Mouse (Mus musculus): ENCODE data around the gene Olfr282. TPM values are rescaled to one million over a fixed set of nuclear protein-coding genes. Genes with fewer than 3 reads are reported as not detected.
"Not testable (repeated sequence)": the region's sequence is repeated elsewhere in the genome, so short reads cannot be mapped to it uniquely, and the experiment has no call there.

Olfr282 gene
- not detected for total RNA-seq (2022)

GRCm38 (mm10) chr15:98430925-98431324 is at the start of gene Olfr282:
TSS of gene Olfr282 (plus strand) at chr15:98431225.
- not testable (repeated sequence) for DNase-seq

GRCm38 (mm10) chr15:98387621-98388020 is 43.4 kb upstream of the Olfr282 start:
- DNase-seq = no peak

- DNase-seq = peak; percentile 77
Observed at GRCm38 (mm10) chr15:98389796-98390195, 41.2 kb upstream of the Olfr282 start.

- DNase-seq = peak; percentile 5
Observed at GRCm38 (mm10) chr15:98391081-98391902, 39.7 kb upstream of the Olfr282 start.

- peak; percentile 41 for DNase-seq
Observed at GRCm38 (mm10) chr15:98391903-98392187, 39.2 kb upstream of the Olfr282 start.

GRCm38 (mm10) chr15:98397136-98397535 is 33.9 kb upstream of the Olfr282 start:
- no peak for DNase-seq

GRCm38 (mm10) chr15:98402356-98402755 is 28.7 kb upstream of the Olfr282 start:
- DNase-seq = no peak

GRCm38 (mm10) chr15:98408406-98409060 is 22.5 kb upstream of the Olfr282 start:
- DNase-seq = no peak

GRCm38 (mm10) chr15:98409635-98410034 is 21.4 kb upstream of the Olfr282 start:
- DNase-seq = no peak

GRCm38 (mm10) chr15:98410249-98410648 is 20.8 kb upstream of the Olfr282 start:
- DNase-seq = no peak

GRCm38 (mm10) chr15:98415996-98416395 is 15.0 kb upstream of the Olfr282 start:
- no peak for DNase-seq

- not testable (repeated sequence) for DNase-seq
Observed at GRCm38 (mm10) chr15:98416802-98417201, 14.2 kb upstream of the Olfr282 start.

GRCm38 (mm10) chr15:98417285-98417684 is 13.7 kb upstream of the Olfr282 start:
- DNase-seq = not testable (repeated sequence)

- DNase-seq = no peak
Observed at GRCm38 (mm10) chr15:98418096-98418495, 12.9 kb upstream of the Olfr282 start.

GRCm38 (mm10) chr15:98420897-98421296 is 10.1 kb upstream of the Olfr282 start:
- no peak for DNase-seq

GRCm38 (mm10) chr15:98424326-98424725 is 6.7 kb upstream of the Olfr282 start:
- DNase-seq = no peak

- DNase-seq = no peak
Observed at GRCm38 (mm10) chr15:98424753-98425152, 6.3 kb upstream of the Olfr282 start.

GRCm38 (mm10) chr15:98425188-98425587 is 5.8 kb upstream of the Olfr282 start:
- DNase-seq = no peak

GRCm38 (mm10) chr15:98444561-98444960 is 13.5 kb downstream of the Olfr282 start:
- DNase-seq = peak; percentile 32

GRCm38 (mm10) chr15:98448521-98448920 is 17.5 kb downstream of the Olfr282 start:
- no peak for DNase-seq

- no peak for DNase-seq
Observed at GRCm38 (mm10) chr15:98452288-98452687, 21.3 kb downstream of the Olfr282 start, which contains the start of gene Olfr281. TSS of gene Olfr281 (plus strand) at chr15:98452588.

GRCm38 (mm10) chr15:98469596-98469995 is 38.6 kb downstream of the Olfr282 start, which contains the start of gene OR5BS1P:
TSS of gene OR5BS1P (plus strand) at chr15:98469896.
- no peak for DNase-seq

- no peak for DNase-seq
Observed at GRCm38 (mm10) chr15:98471539-98471938, 40.5 kb downstream of the Olfr282 start.

- no peak for DNase-seq
Observed at GRCm38 (mm10) chr15:98474958-98475357, 43.9 kb downstream of the Olfr282 start.

Measured in adrenal gland, adult 8-10 months (tissue).